Mouse (Mus musculus): Measurements from ENCODE around the gene Idi1.
"Not testable (repeated sequence)": the region's sequence is repeated elsewhere in the genome, so short reads cannot be mapped to it uniquely, and the experiment has no call there.

Idi1 gene

GRCm38 (mm10) chr13:8888603-8889002, 3.3 kb downstream of the Idi1 start:
- peak; percentile 15 to 18 for DNase-seq (ENCODE audit: low spot score in 2 of 2)

GRCm38 (mm10) chr13:8905986-8906385, 20.7 kb downstream of the Idi1 start:
- DNase-seq (ENCODE audit: low spot score in 2 of 2): not testable (repeated sequence)

GRCm38 (mm10) chr13:8913890-8914289, 28.6 kb downstream of the Idi1 start:
- DNase-seq (ENCODE audit: low spot score in 2 of 2): not testable (repeated sequence)

GRCm38 (mm10) chr13:8933499-8933898, 48.2 kb downstream of the Idi1 start:
- no peak for DNase-seq (ENCODE audit: low spot score in 2 of 2)

- DNase-seq (ENCODE audit: low spot score in 2 of 2): not testable (repeated sequence)
Measured at GRCm38 (mm10) chr13:8937611-8938140, 52.4 kb downstream of the Idi1 start.

GRCm38 (mm10) chr13:8941110-8941509, 55.8 kb downstream of the Idi1 start:
- not testable (repeated sequence) for DNase-seq (ENCODE audit: low spot score in 2 of 2)

- not testable (repeated sequence) for DNase-seq (ENCODE audit: low spot score in 2 of 2)
Measured at GRCm38 (mm10) chr13:8941701-8942100, 56.4 kb downstream of the Idi1 start.
